Mouse (Mus musculus) intestine, embryonic 15.5 days (tissue): ENCODE measurements around the gene Clec2e. TPM values are rescaled to one million over a fixed set of nuclear protein-coding genes. Genes with fewer than 3 reads are reported as not detected.

Source experiments
- ATAC-seq: fragments of 200-750 bp; cut with Nextera tagmentation; 2 replicates; pipeline ENCODE4 v1.8.0; 2017; ENCODE audit warnings: moderate TSS enrichment, moderate library complexity
- H3K27ac ChIP-seq: fragments of 300-500 bp; sonication (generic); 2 replicates; pipeline ENCODE4 v1.5.1; 2015; ENCODE audit warnings: mild to moderate bottlenecking, inconsistent platforms
- H3K27me3 ChIP-seq: fragments of 300-500 bp; sonication (generic); replicated peaks from 2 replicates; pipeline ENCODE4 v1.6.1; 2015; ENCODE audit warnings: inconsistent platforms
- H3K36me3 ChIP-seq: fragments of 300-500 bp; sonication (generic); 2 replicates; pipeline ENCODE4 v1.6.1; 2015; ENCODE audit warnings: inconsistent platforms
- H3K4me1 ChIP-seq: fragments of 300-500 bp; sonication (generic); replicated peaks from 2 replicates; pipeline ENCODE4 v1.6.1; 2015; ENCODE audit warnings: inconsistent platforms
- H3K4me2 ChIP-seq: fragments of 300-500 bp; sonication (generic); replicated peaks from 2 replicates; pipeline ENCODE4 v1.6.1; 2015; ENCODE audit warnings: mild to moderate bottlenecking, inconsistent platforms
- H3K4me3 ChIP-seq: fragments of 300-500 bp; sonication (generic); replicated peaks from 2 replicates; pipeline ENCODE4 v1.5.1; 2015; ENCODE audit warnings: inconsistent platforms
- H3K9ac ChIP-seq: fragments of 300-500 bp; sonication (generic); 2 replicates; pipeline ENCODE4 v1.6.1; 2015; ENCODE audit warnings: inconsistent platforms
- H3K9me3 ChIP-seq: fragments of 300-500 bp; sonication (generic); 2 replicates; pipeline ENCODE4 v1.6.1; 2016; ENCODE audit warnings: inconsistent platforms
- WGBS: fragments of 180-500 bp; shearing (Covaris S2); methylation state at CpG from one replicate; pipeline ENCODE4 v1.1.7; 2015; 5-methylcytosine and 5-hydroxymethylcytosine counted together
- polyA plus RNA-seq: library from polyadenylated mRNA; unstranded; fragments of >200 nt; fragmentation: Nextera tagmentation; extraction: Ambion mirVana; gene quantifications from 2 replicates; pipeline ENCODE4 v1.2.1, GENCODE M21; 2015

The Clec2e gene
- polyA plus RNA-seq, 1 experiment from 2014 or later = 10.4 TPM

- no peak for ATAC-seq
- Histone ChIP-seq H3K4me3 (no peak overlapping the region), H3K36me3 (no peaks in the 10 kb centered on the region)
Observed at GRCm38 (mm10) chr6:129051731-129052130, 49.0 kb downstream of the Clec2e start.

GRCm38 (mm10) chr6:129051086-129051485 is 49.6 kb downstream of the Clec2e start:
- H3K27me3 ChIP-seq = no peaks in the 10 kb centered on the region
- H3K4me2 ChIP-seq = no peak overlapping the region
- H3K4me3 ChIP-seq = no peak overlapping the region
- H3K9ac ChIP-seq = no peak overlapping the region
- 84% methylated on average over 3 of the region's 3 CpGs for WGBS
- no peak overlapping the region for H3K27ac ChIP-seq
- no peaks in the 10 kb centered on the region for H3K36me3 ChIP-seq
- H3K4me1 ChIP-seq = peaks cover 3% of the 10 kb centered on the region
- ATAC-seq = no peak
- H3K9me3 ChIP-seq = no peaks in the 10 kb centered on the region

More at GRCm38 (mm10) chr6:129051731-129052130, 49.0 kb downstream of the Clec2e start:
- Histone ChIP-seq H3K4me2 (no peak overlapping the region), H3K4me1 (peaks cover 3% of the 10 kb centered on the region), H3K27ac (no peak overlapping the region), H3K9ac (no peak overlapping the region), H3K27me3 (no peaks in the 10 kb centered on the region), H3K9me3 (no peaks in the 10 kb centered on the region)
- 82% methylated on average over 5 of the region's 5 CpGs for WGBS

- H3K4me2 ChIP-seq = peak overlapping the region; percentile 54
- no peaks in the 10 kb centered on the region for H3K9me3 ChIP-seq
- H3K27ac ChIP-seq = no peak overlapping the region
- peaks cover 3% of the 10 kb centered on the region for H3K4me1 ChIP-seq
- no peak overlapping the region; the same call in 1 of the 2 replicates for H3K4me3 ChIP-seq
- WGBS = 11% methylated on average over 8 of the region's 8 CpGs
- H3K9ac ChIP-seq = no peak overlapping the region
- no peaks in the 10 kb centered on the region for H3K27me3 ChIP-seq
- ATAC-seq = peak; percentile 46
- H3K36me3 ChIP-seq = no peaks in the 10 kb centered on the region
Observed at GRCm38 (mm10) chr6:129049596-129050251, 51.0 kb downstream of the Clec2e start.

GRCm38 (mm10) chr6:129048857-129049473 is 51.7 kb downstream of the Clec2e start:
- peak overlapping the region; percentile 68 for H3K4me2 ChIP-seq

GRCm38 (mm10) chr6:129048381-129048780 is 52.3 kb downstream of the Clec2e start:
- Histone ChIP-seq H3K4me1 (peaks cover 3% of the 10 kb centered on the region), H3K4me3 (no peak overlapping the region), H3K27me3 (no peaks in the 10 kb centered on the region), H3K36me3 (no peaks in the 10 kb centered on the region), H3K27ac (no peak overlapping the region), H3K9me3 (no peaks in the 10 kb centered on the region), H3K9ac (no peak overlapping the region), H3K4me2 (no peak overlapping the region)
- WGBS = 56% methylated on average over 4 of the region's 4 CpGs
- no peak for ATAC-seq

More at GRCm38 (mm10) chr6:129048857-129049473, 51.7 kb downstream of the Clec2e start:
- Histone ChIP-seq H3K27ac (no peak overlapping the region), H3K4me3 (peak overlapping the region; percentile 37), H3K4me1 (peaks cover 3% of the 10 kb centered on the region), H3K36me3 (no peaks in the 10 kb centered on the region), H3K9ac (peak overlapping the region; percentile 28), H3K9me3 (no peaks in the 10 kb centered on the region), H3K27me3 (no peaks in the 10 kb centered on the region)
- ATAC-seq = peak; percentile 94
- 1% methylated on average over 13 of the region's 13 CpGs for WGBS

GRCm38 (mm10) chr6:129045601-129046000 is 55.1 kb downstream of the Clec2e start, which contains the start of gene Klrb1f:
Klrb1f (plus strand) TSS chr6:129045901.
- Histone ChIP-seq H3K4me1 (peaks cover 3% of the 10 kb centered on the region), H3K9ac (no peak within 1 kb of the TSS), H3K9me3 (no peaks in the 10 kb centered on the region), H3K4me2 (no peak within 1 kb of the TSS), H3K27me3 (no peaks in the 10 kb centered on the region), H3K4me3 (no peak within 1 kb of the TSS), H3K27ac (no peak within 1 kb of the TSS), H3K36me3 (no peaks in the 10 kb centered on the region)
- no peak for ATAC-seq
- 83% methylated on average over 2 of the region's 2 CpGs for WGBS

GRCm38 (mm10) chr6:129042470-129042869 is 58.2 kb downstream of the Clec2e start:
- no peaks in the 10 kb centered on the region for H3K36me3 ChIP-seq
- H3K9ac ChIP-seq = no peak overlapping the region
- ATAC-seq = no peak
- no peak overlapping the region for H3K4me2 ChIP-seq
- no peaks in the 10 kb centered on the region for H3K4me1 ChIP-seq
- no peak overlapping the region for H3K27ac ChIP-seq
- H3K9me3 ChIP-seq = no peaks in the 10 kb centered on the region
- H3K4me3 ChIP-seq = no peak overlapping the region
- no peaks in the 10 kb centered on the region for H3K27me3 ChIP-seq

Other genes starting within 250 kb of the Clec2e start
- 0.19 and 0.21 TPM in 2 replicates for gene Clec2i, start 213.3 kb downstream of the Clec2e start, polyA plus RNA-seq
- gene BC035044, start 209.8 kb downstream of the Clec2e start, polyA plus RNA-seq = 1.7 and 1.9 TPM in 2 replicates
- not detected in 2 replicates for gene Clec2g, start 166.5 kb downstream of the Clec2e start, polyA plus RNA-seq
- gene Klrb1f, start 55.0 kb downstream of the Clec2e start, polyA plus RNA-seq = 0.27 and 0.49 TPM in 2 replicates
- gene Clec2d, start 79.7 kb upstream of the Clec2e start, polyA plus RNA-seq = 0.80 and 0.90 TPM in 2 replicates
- 0.19 and 0.28 TPM in 2 replicates for gene Cd69, start 174.5 kb upstream of the Clec2e start, polyA plus RNA-seq
- not detected in 2 replicates for gene 4922502D21Rik, start 230.9 kb upstream of the Clec2e start, polyA plus RNA-seq
- gene Clec12a, start 241.8 kb upstream of the Clec2e start, polyA plus RNA-seq = 0.80 and 0.87 TPM in 2 replicates